Mouse (Mus musculus) left cerebral cortex, postnatal 36 days (tissue): ENCODE measurements at regions not wholly inside any gene's neighbourhood (a gene's known extent, or its start where the extent isn't known, plus 50 kb on each side); places are given as distances from the start of the nearest gene placed in this dataset.
A peak's percentile ranks its signal among the peaks of the same experiment; 100 is the strongest.

Experiments
- DNase-seq, 2 experiments: peaks; one replicate each; pipeline ENCODE4 v3.0.0; 2021 to 2022; ENCODE audit warnings: low spot score in 2 of 2, mixed read lengths in 1 of 2
- intact Hi-C: fragments of 180-260 bp; cut with DNase I; formaldehyde crosslinking; loops from one replicate; pipeline ENCODE4 v1.15.1; 2025

GRCm38 (mm10) chr8:116837991-116838390 is 83.3 kb downstream of the Cmc2 start:
- intact Hi-C loops: no loop called here
- no peak for DNase-seq

DNA sequence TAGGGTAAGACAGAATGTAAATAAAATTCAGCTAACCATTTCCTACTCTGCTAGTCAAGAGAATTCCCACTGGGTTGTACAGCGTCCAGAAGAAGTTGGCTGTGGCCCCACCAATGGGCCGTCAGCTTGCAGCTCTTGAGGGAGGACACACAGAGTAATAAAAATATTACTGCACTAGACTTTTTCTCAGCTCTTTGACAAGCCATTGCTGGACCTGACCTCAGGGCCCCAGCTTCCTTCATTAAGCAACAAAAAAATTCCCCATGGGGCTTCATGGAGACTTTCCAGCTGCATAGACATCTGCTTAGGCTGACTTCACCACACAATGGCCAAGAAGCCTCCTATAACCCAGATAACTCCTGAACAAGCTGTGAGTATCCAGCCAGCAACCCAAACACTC is 89.1 kb downstream of the Cmc2 start:
- DNase-seq: no peak
- intact Hi-C loops: no loop called here

DNA sequence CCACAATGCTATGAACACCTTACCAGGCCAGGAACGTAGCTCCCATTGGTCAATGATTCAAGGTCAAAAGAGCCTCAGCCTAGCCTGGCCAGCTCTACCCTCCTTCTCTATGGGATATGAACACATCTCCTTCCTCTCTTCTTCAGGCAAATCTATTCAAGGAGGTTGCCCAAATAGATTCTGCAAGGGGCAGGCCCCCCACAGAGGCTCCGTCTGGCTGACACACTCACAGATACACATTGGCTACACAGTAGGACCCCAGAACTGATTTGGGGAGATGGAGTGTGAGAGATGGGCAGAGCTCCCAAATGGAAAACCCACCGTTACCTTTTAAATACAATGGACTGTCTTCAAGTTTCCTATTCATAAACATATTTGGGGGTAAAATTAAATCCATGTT is 91.6 kb downstream of the Cmc2 start:
- DNase-seq: no peak
- intact Hi-C loops: no loop called here

- DNase-seq: no peak
- intact Hi-C loops: no loop called here
Observed at GRCm38 (mm10) chr8:116828220-116828619, 93.0 kb downstream of the Cmc2 start.

- intact Hi-C loops: no loop called here
- DNase-seq: no peak
Observed at GRCm38 (mm10) chr8:116827141-116827540, 94.1 kb downstream of the Cmc2 start.

GRCm38 (mm10) chr8:116814118-116814851 is 81.5 kb upstream of the Cdyl2 start:
- peak in 1 of 2 experiments; percentile 12 for DNase-seq
- intact Hi-C loops: no loop called here

DNA sequence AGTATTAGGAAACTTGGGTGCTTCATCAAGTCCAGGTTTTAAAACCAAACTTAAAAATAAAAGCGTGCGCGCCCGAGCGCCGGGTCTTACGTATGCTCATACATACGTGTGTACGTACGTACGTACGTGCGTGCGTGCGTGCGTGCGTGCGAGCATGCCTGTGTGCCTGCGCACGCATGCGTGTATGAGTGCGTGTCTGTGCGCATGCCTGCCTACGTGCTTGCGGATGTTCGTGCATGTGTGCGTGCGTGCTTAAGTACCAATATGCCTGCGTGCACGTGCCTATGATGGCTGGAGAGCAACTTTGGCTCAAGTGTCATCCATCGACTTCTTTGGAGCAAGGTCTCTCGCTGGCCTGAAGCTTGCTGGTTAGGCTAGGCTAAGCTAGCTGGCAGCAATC is 68.5 kb upstream of the Cdyl2 start:
- intact Hi-C loops: no loop called here
- peak in 1 of 2 experiments; percentile 13 for DNase-seq

DNA sequence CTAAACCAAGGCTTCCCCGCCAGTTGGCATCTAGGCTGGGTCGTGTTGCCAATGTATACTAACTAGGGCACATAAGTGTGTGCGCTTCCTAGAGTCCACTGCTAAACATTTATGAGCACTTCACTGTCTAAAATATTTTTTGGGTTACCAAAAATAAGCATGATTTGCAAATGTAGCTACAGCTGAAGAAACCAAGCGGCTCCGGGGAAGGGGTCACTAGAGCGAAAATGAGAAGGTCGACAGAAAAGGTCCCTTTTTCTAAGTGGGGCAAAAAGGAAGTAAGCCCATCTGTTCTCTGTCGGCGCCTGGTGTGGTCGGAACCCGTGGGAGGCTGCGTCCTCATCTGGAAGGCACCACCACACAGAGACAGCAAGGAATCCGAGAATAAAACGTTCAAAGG is 67.8 kb upstream of the Cdyl2 start:
- intact Hi-C loops: no loop called here
- peak in 1 of 2 experiments; percentile 9 for DNase-seq

- DNase-seq: no peak
- intact Hi-C loops: no loop called here
Observed at GRCm38 (mm10) chr8:116798981-116799380, 66.2 kb upstream of the Cdyl2 start.

GRCm38 (mm10) chr8:116795713-116796112 is 62.9 kb upstream of the Cdyl2 start:
- intact Hi-C loops: no loop called here

DNA sequence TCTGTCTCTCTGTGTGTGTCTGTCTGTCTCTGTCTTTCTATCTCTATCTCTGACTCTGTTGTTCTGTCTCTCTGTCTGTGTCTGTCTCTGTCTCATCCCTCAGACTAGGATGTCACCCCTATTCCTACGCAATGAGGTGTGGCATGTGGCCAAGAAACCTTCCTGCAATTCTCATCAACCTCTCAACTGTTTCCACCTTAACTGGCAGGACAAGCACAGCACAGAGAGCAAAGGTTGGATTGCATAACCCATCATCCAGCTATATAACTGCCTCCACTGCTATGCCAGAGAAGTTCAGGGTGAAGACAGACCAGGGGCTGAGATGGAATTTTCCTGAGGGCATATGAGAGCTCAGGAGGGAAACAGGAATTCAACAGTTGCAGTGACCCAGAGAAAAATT is 60.3 kb upstream of the Cdyl2 start:
- intact Hi-C loops: no loop called here
- DNase-seq: no peak

More at GRCm38 (mm10) chr8:116795713-116796112, 62.9 kb upstream of the Cdyl2 start:
- no peak for DNase-seq

DNA sequence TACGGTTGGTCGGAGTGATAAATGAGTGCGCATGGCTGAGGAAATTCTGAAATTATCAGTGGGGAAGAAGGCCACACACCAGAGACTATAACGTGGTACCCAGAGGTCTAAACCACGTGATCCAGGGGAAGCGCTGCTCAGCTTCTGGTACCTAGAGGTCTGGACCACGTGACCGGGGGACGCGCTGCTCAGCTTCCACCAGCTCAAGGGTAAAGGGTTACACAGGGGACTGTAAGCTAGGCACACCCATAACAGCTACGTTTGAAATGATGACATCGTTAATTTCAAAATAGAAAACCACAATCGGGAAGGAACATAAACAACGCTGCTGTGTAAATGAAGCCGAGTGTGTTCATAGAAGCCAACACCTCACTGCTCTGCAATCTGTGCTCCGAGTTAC is 57.5 kb upstream of the Cdyl2 start:
- intact Hi-C loops: no loop called here
- no peak for DNase-seq
